Mouse (Mus musculus) forebrain, embryonic 11.5 days (tissue): ENCODE measurements at regions not wholly inside any gene's neighbourhood (a gene's known extent, or its start where the extent isn't known, plus 50 kb on each side); places are given as distances from the start of the nearest gene placed in this dataset.

ENCODE experiments used
- ATAC-seq: fragments of 200-750 bp; cut with Nextera tagmentation; replicated peaks from 2 replicates; pipeline ENCODE4 v1.8.0; 2017; ENCODE audit warnings: moderate TSS enrichment; ENCODE audit not compliant: low FRiP score
- DNase-seq: peaks from one replicate; pipeline ENCODE4 v3.0.0-alpha.2; 2017; ENCODE audit warnings: low spot score
- H3K27ac ChIP-seq: fragments of 300-500 bp; sonication (generic); 2 replicates; pipeline ENCODE4 v1.5.1; 2014; ENCODE audit warnings: low read depth, low read length
- H3K27me3 ChIP-seq: fragments of 300-500 bp; sonication (generic); 2 replicates; pipeline ENCODE4 v1.6.1; 2014; ENCODE audit warnings: mild to moderate bottlenecking, low read length, mixed read lengths; ENCODE audit not compliant: control insufficient read depth, insufficient read depth
- H3K36me3 ChIP-seq: fragments of 300-500 bp; sonication (generic); 2 replicates; pipeline ENCODE4 v1.6.1; 2014; ENCODE audit warnings: mild to moderate bottlenecking, low read length, moderate library complexity, mixed read lengths; ENCODE audit not compliant: control insufficient read depth, insufficient read depth
- H3K4me1 ChIP-seq: fragments of 300-500 bp; sonication (generic); replicated peaks from 2 replicates; pipeline ENCODE4 v1.6.1; 2014; ENCODE audit warnings: low read length, mixed read lengths; ENCODE audit not compliant: control insufficient read depth, insufficient read depth
- H3K4me2 ChIP-seq: fragments of 300-500 bp; sonication (generic); 2 replicates; pipeline ENCODE4 v1.6.1; 2014; ENCODE audit warnings: low read depth, mild to moderate bottlenecking, low read length, moderate library complexity, mixed read lengths; ENCODE audit not compliant: severe bottlenecking
- H3K4me3 ChIP-seq: fragments of 300-500 bp; sonication (generic); 2 replicates; pipeline ENCODE4 v1.5.1; 2014; ENCODE audit warnings: low read depth, low read length
- H3K9ac ChIP-seq: fragments of 300-500 bp; sonication (generic); 2 replicates; pipeline ENCODE4 v1.6.1; 2014; ENCODE audit warnings: low read length
- H3K9me3 ChIP-seq: fragments of 300-500 bp; sonication (generic); 2 replicates; pipeline ENCODE4 v1.6.1; 2016; ENCODE audit warnings: low read length, mixed read lengths; ENCODE audit not compliant: control insufficient read depth
- WGBS: fragments of 180-500 bp; shearing (Covaris S2); extraction: QIAGEN DNeasy Blood & Tissue Kit; methylation state at CpG from one replicate; pipeline ENCODE4 v1.1.7; 2014; 5-methylcytosine and 5-hydroxymethylcytosine counted together

DNA sequence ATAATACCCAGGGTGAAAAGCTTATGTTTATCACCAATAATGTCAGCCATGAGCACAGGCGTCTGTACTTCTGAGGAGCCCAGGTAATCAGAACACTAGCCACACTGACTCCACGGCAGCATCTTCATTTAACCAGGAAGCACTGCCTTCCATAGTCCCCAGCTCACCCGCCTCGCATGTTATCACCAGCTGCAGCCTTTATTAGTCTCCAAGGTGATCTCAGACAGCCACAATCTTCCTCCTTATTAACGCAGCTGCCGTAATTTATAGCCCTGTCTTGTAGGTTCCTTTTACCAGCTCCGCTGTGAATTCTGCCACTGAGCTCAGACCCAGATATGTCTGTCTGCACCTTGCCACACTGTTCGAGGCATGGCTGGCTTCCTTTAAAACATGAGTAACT is 127.2 kb upstream of the Sh3bp4 start:
- H3K4me3 ChIP-seq = no peak overlapping the region
- H3K36me3 ChIP-seq = no peaks in the 10 kb centered on the region
- no peak overlapping the region for H3K9ac ChIP-seq
- no peak overlapping the region for H3K27ac ChIP-seq
- no peaks in the 10 kb centered on the region for H3K4me1 ChIP-seq
- DNase-seq = no peak
- no peak overlapping the region for H3K4me2 ChIP-seq
- H3K9me3 ChIP-seq = no peaks in the 10 kb centered on the region
- H3K27me3 ChIP-seq = no peaks in the 10 kb centered on the region
- ATAC-seq = no peak
- WGBS = 84% methylated on average over 8 of the region's 8 CpGs

DNA sequence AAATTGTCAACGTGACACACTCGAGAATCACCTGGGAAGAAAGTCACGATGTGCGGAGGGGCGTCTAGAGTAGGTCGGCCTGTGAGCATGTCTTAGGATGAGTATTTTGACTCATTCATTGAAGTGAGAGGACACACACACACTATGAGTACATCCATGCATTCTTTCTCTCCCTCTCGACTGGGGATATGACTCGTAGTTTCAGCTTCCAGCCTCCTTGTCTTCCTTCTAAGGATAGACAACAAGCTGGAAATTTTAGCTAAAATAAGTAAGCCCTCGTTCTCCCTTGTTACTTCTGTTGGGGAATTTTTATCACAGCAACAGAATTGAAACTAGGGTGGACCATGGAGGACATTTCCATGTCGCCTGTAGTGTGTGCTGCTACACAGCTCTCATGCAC is 124.3 kb upstream of the Sh3bp4 start:
- DNase-seq (no peak), ATAC-seq (no peak)
- no peaks in the 10 kb centered on the region for H3K4me1 ChIP-seq
- no peaks in the 10 kb centered on the region for H3K36me3 ChIP-seq
- H3K4me3 ChIP-seq = no peak overlapping the region
- WGBS = 89% methylated on average over 10 of the region's 10 CpGs
- no peak overlapping the region for H3K9ac ChIP-seq
- H3K4me2 ChIP-seq = no peak overlapping the region
- H3K27ac ChIP-seq = no peak overlapping the region
- no peaks in the 10 kb centered on the region for H3K27me3 ChIP-seq
- peaks cover 3% of the 10 kb centered on the region; the same call in 1 of the 2 replicates for H3K9me3 ChIP-seq

DNA sequence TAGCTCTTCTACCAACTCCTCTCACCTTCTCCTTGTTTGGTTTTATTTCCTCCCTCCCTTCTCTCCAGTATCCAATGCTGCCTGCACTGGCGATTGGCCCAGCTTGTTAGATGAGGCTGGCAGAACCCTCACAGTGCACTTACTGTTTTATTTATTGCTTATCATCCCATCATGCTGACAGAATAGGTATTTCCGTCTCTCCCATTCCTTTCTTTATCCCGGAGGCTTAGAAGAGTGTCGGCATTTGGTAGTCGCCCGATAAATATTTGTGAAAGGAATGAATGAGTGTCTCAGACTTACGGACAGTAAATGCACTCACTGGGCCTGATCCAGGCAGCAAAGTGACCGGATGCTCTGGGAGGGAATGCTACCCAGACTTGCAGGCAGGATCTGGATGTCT is 123.8 kb upstream of the Sh3bp4 start:
- Histone ChIP-seq H3K36me3 (no peaks in the 10 kb centered on the region), H3K9ac (no peak overlapping the region), H3K4me2 (no peak overlapping the region), H3K27ac (no peak overlapping the region), H3K9me3 (peaks cover 3% of the 10 kb centered on the region; the same call in 1 of the 2 replicates), H3K27me3 (no peaks in the 10 kb centered on the region), H3K4me1 (no peaks in the 10 kb centered on the region), H3K4me3 (no peak overlapping the region)
- 92% methylated on average over 8 of the region's 8 CpGs for WGBS
- ATAC-seq (no peak), DNase-seq (no peak)

DNA sequence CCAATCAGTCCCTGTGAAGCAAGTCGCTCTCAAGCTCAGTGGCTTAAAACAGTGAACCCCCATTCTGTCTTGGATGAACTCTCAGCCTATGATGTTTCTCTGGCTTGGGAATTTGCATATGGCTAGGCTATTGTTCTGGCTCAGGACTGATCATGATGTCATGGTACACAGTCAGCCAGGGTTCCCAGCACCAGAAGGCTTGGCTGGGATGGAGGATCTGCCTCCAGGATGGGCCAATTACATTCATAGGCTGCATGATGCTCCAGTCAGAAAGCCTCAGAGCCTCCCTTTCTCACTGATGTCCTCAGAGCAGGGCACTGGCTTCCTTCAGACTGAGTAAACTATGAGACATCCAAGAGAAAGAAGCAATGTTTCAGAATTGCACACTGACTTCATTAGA is 120.3 kb upstream of the Sh3bp4 start:
- H3K36me3 ChIP-seq = no peaks in the 10 kb centered on the region
- no peak for DNase-seq
- 80% methylated on average over 1 of the region's 1 CpGs for WGBS
- no peak overlapping the region for H3K27ac ChIP-seq
- H3K4me3 ChIP-seq = no peak overlapping the region
- H3K9me3 ChIP-seq = peaks cover 3% of the 10 kb centered on the region; the same call in 1 of the 2 replicates
- no peak overlapping the region for H3K4me2 ChIP-seq
- no peak overlapping the region for H3K9ac ChIP-seq
- no peak for ATAC-seq
- H3K4me1 ChIP-seq = no peaks in the 10 kb centered on the region
- no peaks in the 10 kb centered on the region for H3K27me3 ChIP-seq

DNA sequence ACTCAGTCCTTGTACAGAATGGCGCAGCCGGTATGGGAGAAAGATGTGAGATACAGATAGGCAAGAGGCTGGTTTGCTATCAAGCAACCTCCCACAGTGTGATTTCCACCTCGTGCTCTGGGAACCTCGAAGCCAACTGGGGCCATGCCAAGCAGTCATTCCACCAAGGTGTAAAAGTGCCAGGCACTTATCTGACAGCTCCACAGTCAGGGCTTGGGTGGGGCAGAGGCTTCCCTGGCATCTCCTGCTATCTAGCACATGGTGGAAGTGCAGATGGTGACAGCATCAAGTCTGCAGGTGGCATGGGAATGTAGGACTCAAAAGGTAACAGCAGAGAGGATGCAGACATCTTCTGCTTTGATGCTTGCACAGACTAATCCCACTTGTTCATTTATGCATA is 116.7 kb upstream of the Sh3bp4 start:
- H3K4me1 ChIP-seq = no peaks in the 10 kb centered on the region
- ATAC-seq = no peak
- H3K9me3 ChIP-seq = peaks cover 3% of the 10 kb centered on the region; the same call in 1 of the 2 replicates
- H3K9ac ChIP-seq = no peak overlapping the region
- WGBS = 91% methylated on average over 4 of the region's 4 CpGs
- no peak for DNase-seq
- no peaks in the 10 kb centered on the region for H3K27me3 ChIP-seq
- no peak overlapping the region for H3K4me3 ChIP-seq
- no peaks in the 10 kb centered on the region for H3K36me3 ChIP-seq
- H3K27ac ChIP-seq = no peak overlapping the region
- no peak overlapping the region for H3K4me2 ChIP-seq

DNA sequence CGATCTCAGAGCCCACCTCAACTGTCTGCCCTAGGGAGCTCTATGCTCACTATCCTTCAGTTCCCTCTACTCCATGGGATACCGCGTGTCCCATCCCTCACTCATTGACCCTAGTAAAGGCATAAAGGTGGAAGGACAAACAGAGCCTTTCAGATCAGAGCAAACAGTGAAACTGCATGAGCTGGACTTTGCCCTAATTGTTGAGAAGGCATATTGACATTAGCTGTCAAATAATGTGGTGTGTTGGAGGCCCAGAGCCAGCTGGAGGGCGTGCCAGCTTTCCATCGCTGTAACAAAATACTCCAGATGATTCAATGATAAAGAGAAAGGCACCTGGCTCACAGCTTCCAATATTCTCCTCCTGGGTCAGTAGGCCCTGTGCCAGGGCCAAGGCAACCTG is 115.4 kb upstream of the Sh3bp4 start:
- ATAC-seq (no peak), DNase-seq (no peak)
- H3K36me3 ChIP-seq = no peaks in the 10 kb centered on the region
- H3K27ac ChIP-seq = no peak overlapping the region
- no peak overlapping the region for H3K4me3 ChIP-seq
- WGBS = 90% methylated on average over 5 of the region's 5 CpGs
- no peaks in the 10 kb centered on the region for H3K9me3 ChIP-seq
- H3K4me2 ChIP-seq = no peak overlapping the region
- no peaks in the 10 kb centered on the region for H3K4me1 ChIP-seq
- no peak overlapping the region for H3K9ac ChIP-seq
- no peaks in the 10 kb centered on the region for H3K27me3 ChIP-seq

DNA sequence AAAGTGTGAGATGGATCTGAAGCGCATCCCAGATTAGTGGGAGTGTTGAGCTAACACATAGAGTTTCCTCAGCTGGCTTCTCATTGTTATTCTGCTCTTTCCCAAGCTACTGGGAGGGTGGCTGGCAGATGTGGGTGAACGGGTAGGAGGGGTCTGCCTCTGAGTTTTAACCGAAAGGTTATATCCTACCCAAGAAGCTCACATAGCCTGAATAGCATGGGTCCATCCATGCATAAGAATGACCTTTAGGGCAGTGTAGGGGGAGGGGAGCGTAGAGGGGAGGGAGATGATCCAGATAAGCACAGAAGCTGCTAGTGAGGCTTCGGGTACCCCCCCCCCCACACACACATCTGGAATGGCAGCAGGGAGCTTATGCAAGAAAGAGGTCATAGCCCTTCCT is 113.2 kb upstream of the Sh3bp4 start:
- Histone ChIP-seq H3K36me3 (no peaks in the 10 kb centered on the region), H3K27me3 (no peaks in the 10 kb centered on the region), H3K4me2 (no peak overlapping the region), H3K9ac (no peak overlapping the region), H3K4me3 (no peak overlapping the region), H3K27ac (no peak overlapping the region), H3K9me3 (no peaks in the 10 kb centered on the region), H3K4me1 (no peaks in the 10 kb centered on the region; the same call in 1 of the 2 replicates)
- DNase-seq (no peak), ATAC-seq (no peak)
- WGBS = 66% methylated on average over 5 of the region's 5 CpGs

DNA sequence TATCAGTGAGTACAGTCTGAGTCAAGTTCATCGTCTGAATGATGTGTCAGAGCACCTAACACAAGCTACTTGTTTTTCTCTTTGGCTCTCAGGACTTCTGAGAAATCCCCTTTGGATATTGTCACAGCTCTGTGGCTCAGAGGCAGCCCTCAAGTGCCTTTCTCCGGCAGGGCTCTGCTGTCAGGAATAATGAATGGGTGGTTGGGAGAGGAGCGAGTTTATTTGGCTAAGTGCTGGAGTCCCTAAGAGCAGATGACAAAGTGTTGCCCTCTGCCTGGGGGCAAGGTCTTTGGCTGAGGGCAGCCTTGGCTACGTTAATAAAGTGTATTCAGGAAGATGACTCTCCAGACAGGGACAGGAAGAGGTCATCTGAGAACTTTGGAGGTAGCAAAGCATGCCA is 110.5 kb upstream of the Sh3bp4 start:
- no peak for ATAC-seq
- Histone ChIP-seq H3K9ac (no peak overlapping the region), H3K27ac (no peak overlapping the region), H3K4me1 (no peaks in the 10 kb centered on the region; the same call in 1 of the 2 replicates), H3K9me3 (no peaks in the 10 kb centered on the region), H3K36me3 (no peaks in the 10 kb centered on the region), H3K27me3 (no peaks in the 10 kb centered on the region), H3K4me3 (no peak overlapping the region), H3K4me2 (no peak overlapping the region)
- 67% methylated on average over 4 of the region's 4 CpGs for WGBS
- DNase-seq = no peak

DNA sequence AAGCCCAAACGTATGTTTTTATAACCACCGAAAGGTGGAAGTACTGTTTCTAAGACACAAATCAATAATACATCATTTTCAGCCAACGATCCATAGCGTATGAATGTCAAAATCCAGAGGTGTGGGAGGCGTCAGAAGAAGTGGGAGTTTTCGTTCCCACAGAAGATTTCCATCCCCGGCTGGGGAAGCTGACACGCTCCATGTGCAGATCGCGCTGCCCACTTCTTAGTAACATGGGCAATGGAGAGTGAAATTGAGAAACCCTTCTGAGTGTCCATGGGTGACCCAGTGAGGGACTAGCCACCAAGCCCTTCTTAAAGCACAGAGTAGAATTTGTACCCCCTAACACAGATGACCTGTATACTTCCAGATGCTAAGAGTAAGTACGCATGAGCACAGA is 110.1 kb upstream of the Sh3bp4 start:
- no peak overlapping the region for H3K4me3 ChIP-seq
- no peaks in the 10 kb centered on the region; the same call in 1 of the 2 replicates for H3K4me1 ChIP-seq
- no peak overlapping the region for H3K27ac ChIP-seq
- no peak overlapping the region for H3K4me2 ChIP-seq
- no peak overlapping the region for H3K9ac ChIP-seq
- 96% methylated on average over 11 of the region's 11 CpGs for whole genome bisulfite sequencing
- no peaks in the 10 kb centered on the region for H3K9me3 ChIP-seq
- no peak for DNase-seq
- no peaks in the 10 kb centered on the region for H3K27me3 ChIP-seq
- no peaks in the 10 kb centered on the region for H3K36me3 ChIP-seq
- no peak for ATAC-seq
